Mouse (Mus musculus): ENCODE data around the gene Slc28a3.

- TF ChIP-seq POLR2A (IDR thresholded peaks at IDR 0.05; ENCODE audit: low read depth, low read length), result no peak
- TF ChIP-seq CTCF (conservative IDR thresholded peaks at IDR 0.05; ENCODE audit: insufficient read depth, insufficient read length, low read depth, low read length), result no peak
These were observed 52.5 kb downstream of the Slc28a3 start for GRCm38 (mm10) chr13:58558216-58558615.
